Mouse (Mus musculus): Measurements from ENCODE around the gene Clasp1. TPM values are rescaled to one million over a fixed set of nuclear protein-coding genes. Genes with fewer than 3 reads are reported as not detected.

The Clasp1 gene
- total RNA-seq, 1 experiment from 2014 or later = 66.0 TPM

- ATAC-seq (replicated peaks in 1 of 2; ENCODE audit: insufficient read depth in 1 of 2, low FRiP score in 2 of 2, low TSS enrichment in 1 of 2, low read depth in 1 of 2, poor library complexity in 2 of 2, severe bottlenecking in 2 of 2) = no peak
Observed at GRCm38 (mm10) chr1:118649933-118650770, 261.3 kb downstream of the Clasp1 start.

DNA sequence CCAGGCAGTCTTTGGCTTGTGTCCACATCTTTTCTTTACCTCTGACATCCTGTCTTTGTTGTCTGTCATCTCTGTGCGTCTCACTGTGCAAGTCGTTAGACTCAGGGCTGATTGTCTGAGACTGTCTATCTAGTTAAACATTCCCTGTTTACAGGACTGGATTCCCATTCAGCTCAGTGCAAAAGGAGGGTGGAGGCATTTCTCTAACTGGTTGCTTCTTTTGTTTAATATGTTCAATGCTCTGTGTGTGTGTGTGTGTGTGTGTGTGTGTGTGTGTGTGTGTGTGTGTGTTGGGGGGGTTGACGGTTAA, 261.9 kb downstream of the Clasp1 start:
- no peak for ATAC-seq (replicated peaks in 1 of 2; ENCODE audit: insufficient read depth in 1 of 2, low FRiP score in 2 of 2, low TSS enrichment in 1 of 2, low read depth in 1 of 2, poor library complexity in 2 of 2, severe bottlenecking in 2 of 2)

- ATAC-seq (replicated peaks in 1 of 2; ENCODE audit: insufficient read depth in 1 of 2, low FRiP score in 2 of 2, low TSS enrichment in 1 of 2, low read depth in 1 of 2, poor library complexity in 2 of 2, severe bottlenecking in 2 of 2) = no peak
Observed at GRCm38 (mm10) chr1:118658716-118659115, 269.9 kb downstream of the Clasp1 start.

GRCm38 (mm10) chr1:118660880-118661465, 272.1 kb downstream of the Clasp1 start:
- ATAC-seq (replicated peaks in 1 of 2; ENCODE audit: insufficient read depth in 1 of 2, low FRiP score in 2 of 2, low TSS enrichment in 1 of 2, low read depth in 1 of 2, poor library complexity in 2 of 2, severe bottlenecking in 2 of 2) = no peak

Other genes starting within 250 kb of the Clasp1 start
- not detected in 2 replicates for gene Gm29106, start 212.5 kb upstream of the Clasp1 start, total RNA-seq (2017)
- 54.4 and 62.1 TPM in 2 replicates for gene Tsn, start 77.3 kb upstream of the Clasp1 start, total RNA-seq (2017)
- gene Nifk, start 67.2 kb upstream of the Clasp1 start, total RNA-seq (2017) = 124 and 153 TPM in 2 replicates
- gene Tfcp2l1, start 238.9 kb downstream of the Clasp1 start, total RNA-seq (2017) = 0.84 and 1.5 TPM in 2 replicates